Mouse (Mus musculus): ENCODE measurements around the gene Tmtc2.
A peak's percentile ranks its signal among the peaks of the same experiment; 100 is the strongest.

The Tmtc2 gene

GRCm38 (mm10) chr10:105500482-105500881, 73.8 kb downstream of the Tmtc2 start:
- no peak for DNase-seq (ENCODE audit: low read depth, low spot score)

GRCm38 (mm10) chr10:105495248-105495647, 79.0 kb downstream of the Tmtc2 start:
- no peak for DNase-seq (ENCODE audit: low read depth, low spot score)

GRCm38 (mm10) chr10:105492485-105492884, 81.8 kb downstream of the Tmtc2 start:
- DNase-seq (ENCODE audit: low read depth, low spot score): no peak

DNA sequence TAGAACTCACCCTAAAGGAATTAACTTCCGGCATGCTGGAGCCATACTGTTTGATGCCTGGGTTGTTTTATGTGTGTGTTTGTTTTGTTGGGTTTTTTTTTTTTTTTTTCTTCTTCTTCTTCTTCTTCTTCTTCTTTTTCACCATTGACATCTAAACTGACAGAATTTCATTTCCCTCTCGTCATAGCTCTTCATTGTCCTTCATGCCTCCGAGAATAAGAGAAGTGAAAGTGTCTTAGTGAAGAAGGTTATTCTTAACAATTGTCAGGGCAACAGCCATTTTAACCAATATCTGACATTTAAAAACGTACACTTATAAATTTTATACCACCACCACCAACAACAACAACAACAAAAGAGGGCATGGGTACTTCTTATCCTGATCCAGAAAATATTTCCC, 83.5 kb downstream of the Tmtc2 start:
- DNase-seq (ENCODE audit: low read depth, low spot score): no peak

DNA sequence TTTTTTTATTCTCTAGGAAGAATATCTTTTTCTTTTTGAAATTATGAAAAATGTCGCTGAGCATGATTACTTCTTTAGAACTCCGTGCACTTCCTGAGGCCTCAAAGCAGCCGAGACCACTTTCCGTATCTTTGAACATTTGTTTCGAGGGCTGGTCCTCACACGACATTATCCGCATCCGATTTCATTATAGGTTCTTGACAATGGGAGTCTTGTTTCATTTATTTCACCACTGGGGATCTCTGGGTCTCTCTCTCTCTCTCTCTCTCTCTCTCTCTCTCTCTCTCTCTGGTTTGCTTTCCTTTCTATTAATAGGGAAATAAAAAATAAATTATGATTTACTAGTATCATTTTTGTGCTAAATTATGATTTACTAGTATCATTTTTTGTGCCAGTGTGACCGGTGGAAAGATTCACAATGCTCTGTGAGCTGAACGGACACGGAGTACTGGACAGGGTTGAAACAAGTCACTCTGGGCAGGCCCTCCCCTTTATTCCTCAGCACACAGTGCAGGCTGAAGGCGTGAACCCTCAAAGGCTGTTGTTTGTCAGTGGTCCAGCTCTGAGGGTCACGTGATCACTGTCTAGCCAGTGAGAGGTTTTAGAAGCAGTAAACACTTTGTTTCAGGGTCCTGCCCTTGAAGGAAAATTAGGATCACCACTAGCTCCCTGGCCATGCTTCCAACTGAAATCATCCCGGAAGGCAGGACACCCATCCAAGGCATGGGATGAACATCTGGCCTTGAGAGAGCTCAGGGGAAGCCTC, 84.1 kb downstream of the Tmtc2 start:
- DNase-seq (ENCODE audit: low read depth, low spot score): no peak

DNA sequence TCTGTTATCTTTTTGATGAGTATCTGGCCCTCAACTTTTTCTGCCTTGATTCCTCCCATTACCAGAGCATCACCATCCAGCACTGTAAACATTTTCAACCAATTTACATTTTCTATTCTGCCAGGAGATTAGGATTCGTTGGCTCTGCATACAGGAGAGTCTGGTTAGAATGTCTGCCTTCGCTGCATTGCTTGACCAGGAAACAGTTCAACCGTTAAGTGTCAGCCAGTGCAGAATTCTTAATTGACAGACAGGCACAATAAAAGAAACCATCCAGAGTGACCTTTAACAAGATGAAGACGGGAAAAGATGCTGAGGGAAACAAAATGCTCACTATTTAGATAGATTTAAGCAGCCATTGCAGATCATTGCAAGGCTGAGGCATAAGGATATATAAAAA, 87.3 kb downstream of the Tmtc2 start:
- DNase-seq (ENCODE audit: low read depth, low spot score): no peak

DNA sequence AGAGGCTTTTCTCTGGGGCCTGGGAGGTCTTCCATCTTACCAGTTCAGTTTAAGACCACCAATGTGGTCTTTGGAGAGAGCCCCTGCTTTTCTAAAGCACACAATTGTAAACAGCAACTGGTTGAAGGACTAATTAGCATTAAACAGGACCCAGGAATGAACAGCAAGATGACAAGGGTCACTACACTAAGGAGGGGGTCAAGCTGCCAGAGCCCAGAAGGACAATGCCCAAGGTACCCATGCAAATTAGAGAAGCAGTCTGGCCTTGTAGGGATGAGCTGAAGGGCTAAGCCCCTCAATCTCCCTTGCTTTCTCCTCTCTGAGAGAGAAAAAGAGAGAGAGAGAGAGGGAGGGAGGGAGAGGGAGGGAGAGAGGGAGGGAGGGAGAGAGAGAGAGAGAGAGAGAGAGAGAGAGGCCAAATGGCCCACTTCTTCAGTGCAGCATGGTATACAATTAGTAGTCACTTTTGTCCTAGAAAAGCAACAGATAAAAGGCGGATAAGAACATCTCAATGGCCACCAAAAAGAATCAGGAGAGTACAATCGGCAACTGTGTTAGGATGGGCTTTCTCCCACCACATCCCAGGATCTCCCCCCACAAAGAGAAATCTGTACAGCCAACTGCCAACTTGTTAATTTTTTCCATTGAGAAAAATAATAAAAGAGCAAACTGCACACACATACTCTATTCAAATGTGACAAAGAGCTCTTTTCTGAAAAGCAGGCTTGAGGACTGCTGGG, 89.7 kb downstream of the Tmtc2 start:
- DNase-seq (ENCODE audit: low read depth, low spot score): no peak

GRCm38 (mm10) chr10:105479771-105480170, 94.5 kb downstream of the Tmtc2 start:
- no peak for DNase-seq (ENCODE audit: low read depth, low spot score)

- no peak for DNase-seq (ENCODE audit: low read depth, low spot score)
Observed at GRCm38 (mm10) chr10:105477623-105478238, 96.5 kb downstream of the Tmtc2 start.

- DNase-seq (ENCODE audit: low read depth, low spot score): no peak
Observed at GRCm38 (mm10) chr10:105474162-105474830, 100.0 kb downstream of the Tmtc2 start.

DNA sequence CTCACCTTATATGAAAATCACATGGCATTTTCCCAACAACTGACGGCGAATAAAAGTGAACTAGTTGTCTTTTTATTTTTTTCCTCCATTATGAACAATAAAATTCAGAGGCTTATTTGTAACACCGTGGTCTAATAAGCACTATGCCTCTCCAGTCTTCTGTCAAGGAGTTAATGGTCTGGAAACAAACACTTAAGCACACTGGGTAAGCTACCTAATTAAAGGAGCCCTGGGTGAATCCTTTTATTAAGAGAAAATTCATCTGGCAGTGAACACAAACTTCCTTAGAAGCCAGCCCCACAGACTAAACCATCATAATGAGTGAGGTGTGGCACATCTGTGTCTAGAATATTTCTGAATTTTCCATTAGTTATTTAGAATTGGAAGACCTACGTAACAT, 109.9 kb downstream of the Tmtc2 start:
- DNase-seq (ENCODE audit: low read depth, low spot score): no peak

DNA sequence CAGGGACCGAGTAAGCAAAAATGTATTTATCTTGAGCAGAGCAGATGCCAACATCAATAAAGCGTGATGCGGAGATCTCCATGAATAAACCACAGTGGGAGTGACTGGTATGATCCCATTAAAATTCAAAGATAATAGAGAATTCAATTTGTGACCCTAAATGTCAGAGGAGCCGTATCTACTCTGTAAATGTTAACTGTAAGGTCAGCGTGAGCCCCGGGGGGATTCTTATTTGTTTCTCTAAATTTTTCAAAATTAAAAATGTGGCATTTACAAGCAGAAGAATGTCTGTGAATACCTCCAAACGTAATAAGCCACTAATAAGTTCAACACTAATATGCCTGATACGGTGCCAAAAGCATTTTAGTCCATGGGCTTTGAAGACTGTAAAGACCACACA, 120.8 kb downstream of the Tmtc2 start:
- DNase-seq (ENCODE audit: low read depth, low spot score): no peak

GRCm38 (mm10) chr10:105447191-105447590, 127.1 kb downstream of the Tmtc2 start:
- DNase-seq (ENCODE audit: low read depth, low spot score): no peak

- no peak for DNase-seq (ENCODE audit: low read depth, low spot score)
Observed at GRCm38 (mm10) chr10:105444309-105444708, 129.9 kb downstream of the Tmtc2 start.

DNA sequence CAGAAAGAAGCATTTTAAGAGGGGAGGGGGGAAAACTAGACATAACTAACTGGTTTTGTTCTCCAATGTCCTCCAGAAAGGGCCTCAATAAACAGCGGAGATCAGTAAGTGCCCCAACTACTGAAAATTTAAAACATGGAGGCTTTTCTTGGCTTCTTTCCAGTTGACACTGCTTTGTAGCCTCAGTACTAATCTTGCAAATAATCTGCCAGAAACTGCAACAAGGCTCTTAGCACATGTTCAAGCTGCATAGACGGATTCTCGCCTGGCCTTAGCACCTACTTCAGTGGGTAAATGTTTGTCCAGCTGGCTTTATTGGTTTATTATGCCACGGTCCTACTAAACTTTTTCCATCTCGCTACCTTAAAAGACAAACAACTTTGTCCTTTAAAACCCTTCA, 139.4 kb downstream of the Tmtc2 start:
- no peak for DNase-seq (ENCODE audit: low read depth, low spot score)

DNA sequence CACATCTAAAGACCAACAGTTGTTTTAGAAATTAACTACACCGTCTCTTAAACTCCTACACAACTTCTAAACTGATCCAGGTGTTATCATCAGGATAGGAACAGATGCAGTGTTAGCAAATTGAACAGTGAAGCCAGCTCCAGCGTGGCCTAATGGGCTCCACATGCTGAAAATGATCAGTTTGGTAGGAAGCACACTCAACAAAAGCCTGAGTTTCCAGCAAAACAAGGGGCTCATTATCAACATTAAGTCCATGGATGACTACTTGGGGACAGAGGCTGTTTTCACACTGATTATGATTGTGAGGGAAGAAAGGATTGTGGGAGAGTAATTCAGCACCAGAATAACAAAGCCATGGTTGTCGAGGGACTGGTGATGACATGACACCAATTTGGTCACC, 143.4 kb downstream of the Tmtc2 start:
- DNase-seq (ENCODE audit: low read depth, low spot score): no peak

- no peak for DNase-seq (ENCODE audit: low read depth, low spot score)
Observed at GRCm38 (mm10) chr10:105430232-105430631, 144.0 kb downstream of the Tmtc2 start.

DNA sequence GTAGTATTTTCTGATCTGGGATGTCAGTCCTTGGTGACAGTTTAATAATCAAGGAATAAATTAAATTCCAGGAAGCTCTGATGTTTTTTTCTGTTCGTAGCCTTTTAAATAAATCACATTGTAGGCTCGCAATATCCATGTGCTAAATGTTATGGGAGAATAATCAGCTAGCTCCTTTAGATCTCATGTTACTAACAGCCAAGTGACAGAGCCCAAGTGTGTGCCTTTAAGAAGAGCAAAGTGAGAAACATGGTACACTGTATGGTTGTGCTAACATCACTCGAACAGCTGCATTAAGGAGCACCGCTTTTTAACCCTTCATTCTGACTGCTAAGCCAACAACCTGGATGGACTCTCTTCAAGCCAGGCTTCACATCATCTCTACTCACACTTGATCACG, 146.2 kb downstream of the Tmtc2 start:
- DNase-seq (ENCODE audit: low read depth, low spot score): no peak

GRCm38 (mm10) chr10:105427625-105428024, 146.6 kb downstream of the Tmtc2 start:
- DNase-seq (ENCODE audit: low read depth, low spot score): peak; percentile 55

GRCm38 (mm10) chr10:105425052-105425451, 149.2 kb downstream of the Tmtc2 start:
- no peak for DNase-seq (ENCODE audit: low read depth, low spot score)

- no peak for DNase-seq (ENCODE audit: low read depth, low spot score)
Observed at GRCm38 (mm10) chr10:105423187-105423586, 151.1 kb downstream of the Tmtc2 start.

DNA sequence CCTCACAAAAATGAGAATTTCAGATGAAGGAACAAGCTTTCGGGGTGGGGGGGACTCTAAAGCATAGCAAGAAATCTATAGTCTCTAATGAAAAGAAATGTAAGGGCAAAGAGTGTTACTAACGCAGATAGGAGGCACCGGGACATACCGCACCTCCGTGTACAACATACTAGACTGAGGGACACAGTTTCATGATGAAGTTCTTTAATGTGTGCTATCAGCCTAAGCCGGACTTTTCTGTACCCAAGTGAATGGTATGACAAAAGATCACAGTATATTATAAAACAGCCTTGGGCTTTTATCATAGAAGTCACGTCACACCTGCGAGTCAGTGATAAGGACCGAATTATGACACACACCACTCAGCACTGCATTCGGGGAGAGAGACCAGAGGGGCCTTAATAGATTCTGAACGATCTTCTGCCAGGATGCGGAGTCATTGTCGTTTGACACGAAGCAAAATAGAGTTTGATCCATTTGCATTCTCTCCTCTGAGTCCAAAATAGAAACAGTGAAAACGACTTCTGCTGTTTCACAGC, 156.3 kb downstream of the Tmtc2 start:
- DNase-seq (ENCODE audit: low read depth, low spot score): no peak

Measured in brain, embryonic 18.5 days (tissue).